Mouse (Mus musculus): ENCODE data around the gene Bst1.

- TF ChIP-seq CTCF (IDR thresholded peaks at IDR 0.05; ENCODE audit: low read depth): no peak
- peak; percentile 42; the same call in 1 of the 2 replicates for TF ChIP-seq EP300 (IDR thresholded peaks at IDR 0.05; ENCODE audit: low read depth)
Measured at GRCm38 (mm10) chr5:43868711-43869600, 50.3 kb downstream of the Bst1 start.
